Mouse (Mus musculus) inflammation-experienced regulatory T-cells, adult 6 months (primary cell): Measurements from ENCODE around the gene Pde6h. TPM values are rescaled to one million over a fixed set of nuclear protein-coding genes. Genes with fewer than 3 reads are reported as not detected.

Experiments used
- ATAC-seq: one replicate; pipeline ENCODE4 v1.8.0; 2017
- polyA plus RNA-seq, 3 experiments: library from polyadenylated mRNA; unstranded; fragments of 100-300 nt; shearing (Covaris generic); gene quantifications; one replicate each; pipeline ENCODE4 v1.2.1; 2017

Gene Pde6h
- polyA plus RNA-seq, 3 experiments from 2014 or later, result not detected

DNA sequence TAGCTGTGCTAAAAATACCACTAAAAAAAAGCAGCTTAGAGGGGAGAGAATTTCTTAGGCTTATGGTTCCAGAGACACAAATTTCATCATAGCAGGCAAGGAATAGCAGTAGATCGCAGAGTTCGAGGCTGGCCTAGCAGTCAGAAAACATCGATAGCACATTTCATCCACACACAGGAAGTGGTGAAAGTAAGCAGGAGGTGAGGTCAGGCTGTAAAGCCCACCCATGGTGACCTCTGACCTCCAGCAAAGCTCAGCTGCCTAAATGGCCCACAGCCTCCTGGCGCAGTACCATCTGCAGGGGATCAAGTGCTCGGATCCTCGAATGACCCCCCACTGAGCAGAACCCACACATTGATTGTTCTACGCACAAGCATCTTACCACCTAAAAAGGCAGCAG is 59.6 kb downstream of the Pde6h start:
- ATAC-seq, result no peak

DNA sequence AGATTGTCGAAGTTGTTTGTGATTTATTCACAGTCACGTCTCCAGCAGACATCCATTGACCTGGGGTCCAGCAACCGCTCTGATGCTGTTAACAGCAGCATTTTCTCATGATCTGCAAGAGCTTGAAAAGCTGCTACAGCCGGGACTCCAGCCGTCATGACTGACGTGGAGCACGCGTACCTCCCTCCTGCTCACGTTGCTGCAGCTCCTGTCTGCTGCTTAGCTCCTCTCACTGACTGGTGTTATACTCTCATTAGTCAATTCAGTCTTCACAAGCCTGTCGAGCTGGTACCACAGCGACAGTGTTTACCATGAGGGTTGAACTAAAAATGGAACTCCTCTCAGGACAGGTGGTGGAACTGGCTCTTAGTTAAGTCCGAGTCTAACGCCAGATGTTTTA is 62.4 kb downstream of the Pde6h start:
- ATAC-seq, result no peak

DNA sequence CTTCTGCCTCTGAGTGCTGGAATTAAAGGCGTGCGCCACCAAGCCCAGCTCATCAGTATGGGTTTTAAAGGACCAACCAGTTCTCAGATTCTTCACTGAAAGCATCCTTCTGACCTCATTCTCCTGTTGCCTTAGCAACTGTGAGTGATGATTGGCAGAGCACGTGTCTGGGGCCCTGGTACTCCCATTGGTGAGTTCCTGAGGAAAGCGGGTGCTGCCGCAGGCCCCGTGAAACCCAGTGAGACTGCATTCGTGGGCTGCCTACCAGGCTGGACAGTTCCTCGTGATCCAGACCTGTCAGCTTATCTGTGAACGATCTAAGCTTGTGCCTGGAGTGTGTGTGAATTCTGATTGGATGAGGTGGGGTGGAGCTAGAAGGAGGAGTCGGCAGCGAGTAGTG is 63.1 kb downstream of the Pde6h start:
- no peak for ATAC-seq

DNA sequence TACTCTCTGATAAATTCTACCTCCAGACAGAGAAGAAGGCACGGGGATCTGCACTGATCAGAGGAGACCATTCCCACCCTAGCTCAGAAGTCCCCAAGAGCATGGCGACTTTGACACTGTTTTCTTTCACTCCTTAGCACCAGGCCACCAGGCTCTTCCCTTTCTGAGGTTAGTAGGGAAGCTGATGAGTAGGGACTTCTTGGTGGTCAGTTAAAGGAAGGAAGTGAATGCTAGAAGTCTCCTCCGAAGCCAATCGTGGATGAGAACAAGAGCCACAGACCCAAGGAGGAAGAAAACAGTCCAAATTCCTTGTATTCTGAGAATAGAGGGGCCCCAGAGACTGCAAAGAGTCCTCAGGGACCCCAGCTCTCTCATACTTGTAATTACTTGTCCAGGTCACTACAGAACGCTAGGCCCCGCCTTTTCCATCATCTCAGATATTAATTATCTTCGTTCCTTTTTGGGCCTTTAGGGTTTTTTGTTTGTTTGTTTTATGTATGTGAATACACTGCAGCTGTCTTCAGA is 65.0 kb downstream of the Pde6h start:
- no peak for ATAC-seq

DNA sequence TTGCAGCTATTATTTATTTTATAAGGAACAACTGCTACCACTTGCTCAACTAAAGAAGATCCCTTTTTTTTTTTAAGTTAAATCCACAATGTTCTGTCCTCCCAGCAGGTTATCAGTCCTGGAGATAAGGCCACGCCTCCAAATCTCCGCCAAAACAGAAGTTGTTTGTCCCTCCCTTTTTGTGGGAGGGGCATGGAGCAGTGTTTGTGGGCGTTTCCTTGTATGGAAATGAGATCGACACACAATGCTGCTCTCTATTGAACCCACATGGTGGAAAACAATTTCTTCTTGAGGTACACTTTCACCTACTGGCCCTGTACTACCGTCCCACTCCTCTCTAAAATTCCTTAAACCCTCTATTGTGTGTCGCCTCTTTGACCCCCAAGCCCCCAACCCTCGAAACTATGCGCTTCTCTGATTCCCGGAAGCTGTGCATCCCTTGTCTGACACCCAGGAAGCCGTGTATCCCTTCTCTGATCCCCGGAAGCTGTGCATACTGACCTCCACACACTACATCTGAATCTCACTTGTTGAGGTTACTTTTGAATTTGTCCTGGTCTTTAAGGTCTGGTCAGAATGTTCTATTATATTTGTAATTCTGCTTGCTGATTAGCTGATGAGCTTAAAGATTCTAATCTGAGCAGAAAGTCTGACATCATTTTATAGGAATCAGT is 66.3 kb downstream of the Pde6h start:
- ATAC-seq, result no peak

DNA sequence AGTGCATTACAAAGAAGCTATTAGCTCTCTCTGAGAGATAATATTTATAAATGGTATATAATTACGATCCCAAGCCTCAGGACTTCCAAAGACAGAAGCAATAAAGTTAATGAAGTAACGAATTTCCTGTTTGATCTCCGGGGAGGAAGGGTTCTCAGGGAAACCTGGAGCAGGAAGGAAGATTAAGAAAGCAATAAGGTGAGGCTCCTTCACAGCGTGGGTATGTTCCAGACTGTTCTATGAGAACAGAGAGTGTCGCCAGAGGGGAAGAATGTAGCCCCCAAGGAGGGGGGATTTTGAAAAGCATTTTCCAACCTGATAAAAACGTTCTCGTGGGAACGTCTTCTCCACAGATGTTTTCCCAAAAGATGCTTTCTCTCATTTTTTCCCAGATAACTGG is 66.9 kb downstream of the Pde6h start:
- ATAC-seq, result no peak

DNA sequence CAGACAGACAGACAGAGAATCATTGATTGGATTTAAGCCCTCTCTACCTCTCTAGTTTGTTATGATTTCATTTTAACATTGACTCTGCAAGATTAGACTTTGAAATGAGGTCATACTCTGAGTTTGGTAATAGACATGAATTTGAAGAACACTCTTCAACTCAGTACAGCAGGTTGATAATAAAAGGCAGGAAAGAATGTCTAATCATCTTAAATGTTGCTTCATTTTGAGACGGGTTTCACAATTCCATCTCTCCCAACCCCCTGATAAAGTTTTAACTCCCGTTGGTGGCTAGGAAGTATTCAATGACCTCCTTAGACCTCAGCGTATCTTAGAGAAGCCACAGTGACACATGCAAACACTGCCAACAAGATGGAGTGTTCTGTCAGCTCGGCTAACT is 69.9 kb downstream of the Pde6h start:
- ATAC-seq, result no peak

DNA sequence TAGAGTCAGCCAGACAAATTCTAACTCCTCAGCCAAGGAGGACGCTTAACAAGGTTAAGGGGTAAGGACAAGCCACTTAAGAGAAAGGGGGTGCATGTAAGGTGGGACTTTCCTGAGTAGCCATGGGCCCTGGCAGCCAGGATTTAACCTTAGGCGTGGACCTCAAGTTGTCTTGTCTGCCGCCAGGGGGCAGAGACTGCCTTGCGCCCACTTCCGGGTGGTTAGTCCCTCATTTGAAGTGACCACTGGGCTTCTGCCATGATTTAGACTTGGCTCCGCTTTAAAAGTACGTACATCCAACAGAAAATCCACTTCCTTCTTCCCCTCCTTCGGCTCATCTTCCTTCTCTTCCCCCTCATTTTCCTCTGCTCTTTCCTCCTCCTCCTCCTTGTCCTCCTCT is 71.9 kb downstream of the Pde6h start:
- no peak for ATAC-seq

DNA sequence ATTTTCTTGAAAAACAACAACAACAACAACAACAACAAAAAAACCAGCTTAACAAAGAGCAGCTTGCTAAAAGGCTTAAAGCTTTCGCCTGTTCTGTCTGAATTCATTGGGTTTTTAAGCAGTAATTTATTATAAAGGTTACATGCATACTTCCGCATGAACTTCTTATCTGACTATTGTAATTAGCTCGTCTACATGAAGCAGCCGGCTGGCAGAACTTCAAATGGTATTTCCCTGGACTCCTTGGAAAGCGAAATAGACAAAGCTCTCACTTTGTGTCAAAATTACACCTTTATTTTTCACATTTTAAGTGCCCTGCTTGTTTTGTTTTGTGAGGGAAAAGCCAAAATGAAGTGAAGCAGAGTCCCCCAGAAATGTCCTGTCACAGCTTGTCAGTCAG is 72.7 kb downstream of the Pde6h start:
- ATAC-seq, result no peak

DNA sequence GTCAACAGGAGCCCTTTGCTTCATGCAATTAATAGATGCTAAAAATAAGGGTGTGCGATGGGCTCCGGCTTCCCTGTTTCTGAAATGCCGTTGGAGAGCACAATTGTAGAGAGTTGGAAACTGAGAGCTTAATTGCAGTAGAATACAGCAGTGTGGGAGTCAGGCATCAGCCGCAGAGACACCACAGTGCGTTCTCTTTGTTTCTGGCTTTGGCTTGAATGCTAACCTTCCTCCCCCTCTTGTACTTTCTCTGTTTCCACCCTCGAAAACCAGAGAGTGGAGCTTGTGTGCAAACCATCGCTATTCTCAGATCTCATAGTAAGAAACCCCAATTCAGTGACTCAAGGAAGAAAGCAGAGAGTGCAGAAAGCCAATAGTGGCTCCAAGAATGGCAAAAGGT is 74.5 kb downstream of the Pde6h start:
- no peak for ATAC-seq

DNA sequence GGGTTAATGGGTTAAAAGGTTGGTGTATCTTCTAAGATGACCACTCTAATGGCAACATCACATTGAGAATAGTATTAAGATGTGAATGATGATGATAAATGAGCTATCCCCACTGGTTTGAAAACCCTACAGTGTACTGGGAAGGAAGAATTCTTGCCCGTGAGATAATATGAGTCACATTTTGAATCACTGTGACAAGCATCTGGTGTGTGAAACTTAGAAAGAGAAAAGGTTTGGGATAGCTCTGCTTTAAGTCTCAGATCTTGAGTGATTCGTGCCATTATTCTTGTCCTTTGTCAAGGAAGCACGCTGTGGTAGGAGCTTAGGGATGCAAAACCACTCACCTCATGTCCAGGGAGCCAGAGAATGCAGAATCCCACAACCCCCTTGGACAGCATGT is 75.4 kb downstream of the Pde6h start:
- ATAC-seq, result no peak

DNA sequence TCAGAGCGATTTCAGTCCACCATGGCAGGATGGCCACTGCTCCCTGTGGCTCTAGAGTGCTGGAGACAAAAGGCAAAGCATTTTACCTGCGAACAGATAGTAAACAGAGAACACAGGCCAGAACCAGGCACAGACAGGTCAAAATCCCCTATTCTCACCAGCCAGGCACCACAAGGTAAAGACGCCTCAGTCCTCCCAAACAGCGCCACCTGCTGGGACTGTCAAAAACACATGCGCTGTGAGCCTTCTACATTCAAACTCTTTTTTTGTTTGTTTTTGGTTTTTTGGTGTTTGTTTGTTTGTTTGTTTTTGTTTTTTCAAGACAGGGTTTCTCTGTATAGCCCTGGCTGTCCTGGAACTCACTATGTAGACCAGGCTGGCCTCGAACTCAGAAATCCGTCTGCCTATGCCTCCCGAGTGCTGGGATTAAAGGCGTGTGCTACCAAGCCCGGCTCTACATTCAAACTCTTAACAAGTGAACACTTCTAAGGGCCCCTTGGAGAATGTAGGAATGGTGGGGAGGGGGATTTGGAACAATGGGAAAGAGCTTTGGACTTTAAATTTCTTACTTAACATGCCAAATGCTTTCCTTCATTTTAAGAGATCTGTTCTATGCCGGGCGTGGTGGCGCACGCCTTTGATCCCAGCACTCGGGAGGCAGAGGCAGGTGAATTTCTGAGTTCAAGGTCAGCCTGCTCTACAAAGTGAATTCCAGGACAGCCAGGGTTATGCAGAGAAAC is 76.2 kb downstream of the Pde6h start:
- ATAC-seq, result no peak

DNA sequence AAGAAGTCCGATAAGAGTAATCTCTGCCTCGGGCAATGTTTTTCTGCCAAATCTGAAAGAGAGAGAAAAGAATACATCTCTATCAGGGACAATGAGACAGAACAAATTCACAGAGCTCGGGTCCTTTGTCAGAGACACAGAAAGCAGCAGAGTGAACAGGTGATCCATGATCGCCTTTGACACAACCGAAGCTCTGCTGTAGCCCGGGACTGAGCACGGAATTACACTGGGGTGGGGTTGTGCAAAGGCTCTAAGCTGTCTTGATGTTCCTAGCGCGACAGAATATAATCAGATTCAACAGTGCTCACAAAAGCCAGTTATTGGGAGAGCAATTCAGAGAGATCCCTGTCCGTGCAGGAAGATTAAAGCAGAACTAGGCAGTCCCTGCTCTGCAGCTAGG is 77.1 kb downstream of the Pde6h start:
- ATAC-seq, result no peak

DNA sequence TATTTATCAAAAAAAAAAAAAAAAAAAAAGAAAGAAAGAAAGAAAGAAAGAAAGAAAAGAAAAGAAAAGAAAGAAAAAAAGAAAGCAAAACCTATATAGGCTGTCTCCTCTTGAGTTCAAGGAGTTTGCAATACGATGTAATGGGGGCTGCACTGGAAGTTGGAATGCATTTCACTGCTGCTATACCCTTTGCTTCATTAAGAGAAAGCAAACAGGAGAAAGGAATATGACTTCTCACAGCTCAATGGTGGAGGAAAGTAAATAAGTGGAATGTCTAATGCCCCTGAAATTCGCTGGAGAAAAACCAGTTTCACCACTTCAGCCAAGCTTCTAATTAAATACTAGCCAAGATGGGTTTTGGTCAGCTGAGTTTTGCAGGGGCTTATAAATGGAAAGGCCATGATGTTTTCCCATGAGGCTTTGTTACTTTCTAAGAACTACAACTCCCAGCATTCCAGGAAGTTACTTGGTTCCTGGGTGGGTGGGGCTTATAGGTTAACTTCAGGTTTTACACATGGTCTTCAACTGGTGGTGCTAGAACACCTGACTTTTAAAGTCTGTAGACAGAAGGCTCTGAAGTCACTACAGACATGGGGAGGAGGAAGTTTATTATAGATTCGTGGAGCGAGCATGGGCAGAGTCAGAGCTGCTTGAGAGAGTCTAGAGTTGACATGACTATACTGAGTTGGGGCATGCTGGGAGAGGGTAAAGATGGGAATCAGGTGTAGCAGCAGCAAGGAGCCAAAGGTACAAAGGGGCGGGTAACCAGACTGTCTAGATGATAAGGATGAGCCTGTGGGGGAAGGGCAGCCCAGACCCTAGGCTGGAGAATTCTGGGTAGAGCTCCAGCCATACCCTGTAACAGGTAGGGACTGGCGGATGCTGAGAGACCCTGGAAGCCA is 77.9 kb downstream of the Pde6h start:
- ATAC-seq, result no peak

DNA sequence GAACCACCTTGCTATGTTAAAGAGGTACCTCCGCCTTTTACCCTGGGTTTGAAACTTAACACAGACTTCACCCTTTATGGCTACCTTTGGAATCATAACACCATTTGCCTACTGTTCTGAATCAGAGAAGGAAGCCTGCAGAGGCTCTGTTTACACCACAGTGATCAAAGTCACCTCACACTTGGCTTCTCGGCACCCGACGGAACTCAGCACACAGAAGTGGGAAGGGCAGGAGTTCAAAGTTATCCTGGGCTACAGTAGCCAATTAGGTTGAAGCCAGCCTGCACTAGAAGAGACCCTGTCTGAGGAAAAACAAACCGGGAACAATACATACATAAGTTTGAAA is 78.5 kb downstream of the Pde6h start:
- ATAC-seq, result no peak

DNA sequence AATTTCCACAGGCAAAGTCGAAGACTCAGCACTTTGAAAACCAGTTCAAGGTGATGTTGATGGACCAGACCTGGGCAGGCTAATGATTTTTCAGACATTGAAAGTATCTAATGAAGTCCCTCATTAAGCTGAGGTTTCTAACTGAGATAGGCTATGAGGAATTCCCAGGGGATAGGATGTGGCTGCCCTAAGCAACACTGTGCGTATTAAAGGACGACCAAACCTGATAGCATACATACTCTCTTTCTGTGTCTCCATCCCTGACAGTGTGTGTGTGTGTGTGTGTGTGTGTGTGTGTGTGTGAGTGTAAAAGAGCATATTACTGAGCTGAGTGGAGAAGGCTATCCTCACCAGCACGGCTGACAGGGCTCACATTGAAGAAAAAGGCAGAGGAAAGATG is 80.7 kb downstream of the Pde6h start:
- no peak for ATAC-seq

DNA sequence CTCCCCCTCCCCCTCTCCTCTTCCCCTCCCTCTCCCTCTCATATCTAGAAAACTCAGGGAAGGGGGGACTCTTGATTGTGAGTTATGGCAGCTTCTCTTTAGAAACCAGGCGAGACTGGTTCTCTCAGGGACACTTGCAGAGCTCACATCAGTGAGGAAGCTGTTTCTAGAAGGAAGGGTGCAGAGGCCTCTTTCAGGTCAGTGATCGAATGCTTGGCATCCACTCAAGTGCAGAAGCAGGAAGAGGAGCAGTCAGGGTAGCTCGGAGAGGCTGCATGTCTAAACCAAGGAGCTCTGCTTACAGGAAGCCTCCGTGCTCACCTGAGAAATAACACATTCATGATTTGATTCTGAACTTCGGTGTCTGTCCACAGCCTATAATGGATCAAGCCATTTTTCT is 87.6 kb downstream of the Pde6h start:
- ATAC-seq, result no peak

DNA sequence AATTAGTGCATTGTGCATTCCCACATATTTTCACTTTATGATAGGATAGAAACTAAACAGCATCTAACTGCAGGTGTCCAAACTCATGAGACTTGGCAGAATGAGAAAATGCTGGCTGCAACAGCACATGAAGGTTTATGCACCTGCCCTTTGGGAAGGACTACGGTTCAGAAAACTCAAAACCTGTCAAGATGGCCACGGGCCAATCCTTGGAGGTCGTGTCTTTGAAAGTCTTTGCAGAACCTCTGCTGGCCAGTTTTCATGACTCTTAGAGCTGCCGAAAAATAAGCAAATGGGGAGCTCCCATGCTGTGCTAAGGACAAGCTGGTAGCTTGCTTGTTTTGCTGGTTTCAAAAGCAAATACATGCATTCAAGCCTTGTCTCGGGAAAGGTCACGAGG is 90.7 kb downstream of the Pde6h start:
- ATAC-seq, result no peak

DNA sequence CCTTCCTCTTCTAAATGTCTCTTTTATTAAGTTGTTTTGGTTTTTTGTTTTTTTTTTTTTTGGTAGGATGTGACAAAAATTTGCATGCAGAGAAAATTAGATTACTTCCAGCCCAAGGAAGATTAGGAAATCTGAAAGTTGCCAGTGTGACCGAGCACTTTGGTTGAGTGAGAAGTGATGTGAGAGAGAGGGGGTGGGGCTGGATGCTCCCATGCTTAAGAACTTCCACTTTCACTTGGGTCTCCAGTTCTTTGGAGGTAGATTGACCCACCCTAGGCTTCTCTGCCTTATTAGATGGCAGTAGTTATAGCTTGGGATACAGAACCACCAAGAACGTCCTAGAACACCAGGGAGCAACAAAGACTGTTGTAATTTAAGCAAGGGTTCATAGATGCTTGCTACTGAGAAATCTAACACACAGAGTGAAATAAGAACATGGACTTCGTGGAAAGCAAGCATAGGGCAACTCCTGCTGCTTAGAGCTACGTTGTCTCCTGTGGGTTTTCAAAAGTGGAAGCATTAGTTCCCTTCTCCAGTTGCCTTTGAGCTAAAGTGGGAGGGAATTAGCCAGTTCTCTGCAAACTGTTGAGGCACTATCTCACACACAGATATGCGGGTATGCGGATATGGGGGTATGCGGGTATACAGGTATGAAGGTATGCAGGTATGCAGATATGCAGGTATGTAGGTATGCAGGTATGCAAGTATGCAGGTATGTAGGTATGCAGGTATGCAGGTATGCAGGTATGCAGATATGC is 93.8 kb downstream of the Pde6h start:
- ATAC-seq, result no peak
